Mouse (Mus musculus) intestine, postnatal 0 days (tissue): ENCODE data around the gene Atg13. TPM values are rescaled to one million over a fixed set of nuclear protein-coding genes. Genes with fewer than 3 reads are reported as not detected.

Experiments used
- ATAC-seq: fragments of 200-750 bp; cut with Nextera tagmentation; 2 replicates; pipeline ENCODE4 v1.8.0; 2017; ENCODE audit warnings: mild to moderate bottlenecking, moderate TSS enrichment, moderate library complexity
- H3K27ac ChIP-seq: fragments of 300-500 bp; sonication (generic); 2 replicates; pipeline ENCODE4 v1.5.1; 2014; ENCODE audit warnings: mild to moderate bottlenecking, low read depth, low read length, moderate library complexity
- H3K27me3 ChIP-seq: fragments of 300-500 bp; sonication (generic); replicated peaks from 2 replicates; pipeline ENCODE4 v1.6.1; 2014; ENCODE audit warnings: low read length, mixed read lengths; ENCODE audit not compliant: control insufficient read depth, insufficient read depth
- H3K36me3 ChIP-seq: fragments of 300-500 bp; sonication (generic); 2 replicates; pipeline ENCODE4 v1.6.1; 2014; ENCODE audit warnings: mild to moderate bottlenecking, moderate library complexity; ENCODE audit not compliant: control insufficient read depth, insufficient read depth
- H3K4me1 ChIP-seq: fragments of 300-500 bp; sonication (generic); replicated peaks from 2 replicates; pipeline ENCODE4 v1.6.1; 2014; ENCODE audit warnings: antibody characterized with exemption, low read length, mixed read lengths; ENCODE audit not compliant: control insufficient read depth, insufficient read depth
- H3K4me2 ChIP-seq: fragments of 300-500 bp; sonication (generic); replicated peaks from 2 replicates; pipeline ENCODE4 v1.6.1; 2014; ENCODE audit warnings: low read depth, mild to moderate bottlenecking, moderate library complexity
- H3K4me3 ChIP-seq: fragments of 300-500 bp; sonication (generic); 2 replicates; pipeline ENCODE4 v1.5.1; 2014; ENCODE audit warnings: low read depth, low read length
- H3K9ac ChIP-seq: fragments of 300-500 bp; sonication (generic); 2 replicates; pipeline ENCODE4 v1.6.1; 2014; ENCODE audit warnings: mild to moderate bottlenecking, low read depth, low read length
- H3K9me3 ChIP-seq: fragments of 300-500 bp; sonication (generic); 2 replicates; pipeline ENCODE4 v1.6.1; 2016; ENCODE audit warnings: mixed run types; ENCODE audit not compliant: control insufficient read depth
- CTCF ChIP-seq: sonication (generic); IDR thresholded peaks from 2 replicates; pipeline ENCODE4 v1.5.1; 2016; ENCODE audit warnings: low read depth, mild to moderate bottlenecking, control low read depth, antibody characterized with exemption, moderate library complexity
- WGBS: fragments of 180-500 bp; shearing (Covaris S2); extraction: QIAGEN DNeasy Blood & Tissue Kit; methylation state at CpG from one replicate; pipeline ENCODE4 v1.1.7; 2014; 5-methylcytosine and 5-hydroxymethylcytosine counted together
- polyA plus RNA-seq: library from polyadenylated mRNA; unstranded; fragments of >200 nt; fragmentation: Nextera tagmentation; extraction: Ambion mirVana; gene quantifications from 2 replicates; pipeline ENCODE4 v1.2.1, GENCODE M21; 2015

The Atg13 gene
- polyA plus RNA-seq, 1 experiment from 2014 or later, result 15.8 TPM

- no peak overlapping the region for H3K9ac ChIP-seq
- H3K36me3 ChIP-seq, result peaks cover 64% of the 10 kb centered on the region
- WGBS, result 51% methylated on average over 6 of the region's 6 CpGs
These were observed 54.5 kb downstream of the Atg13 start for GRCm38 (mm10) chr2:91655827-91656226.

GRCm38 (mm10) chr2:91655388-91655787 lies 55.0 kb downstream of the Atg13 start:
- Histone ChIP-seq H3K9me3 (no peaks in the 10 kb centered on the region), H3K36me3 (peaks cover 64% of the 10 kb centered on the region), H3K27ac (peak overlapping the region; percentile 75), H3K4me1 (no peaks in the 10 kb centered on the region; the same call in 1 of the 2 replicates), H3K9ac (no peak overlapping the region), H3K4me2 (0 out of 2 replicates have a peak overlapping the region, but pooled peaks have one; percentile 24), H3K27me3 (no peaks in the 10 kb centered on the region), H3K4me3 (no peak overlapping the region)
- no peak for TF ChIP-seq CTCF
- WGBS, result 37% methylated on average over 5 of the region's 5 CpGs
- peak; percentile 67 for ATAC-seq

More at GRCm38 (mm10) chr2:91655827-91656226, 54.5 kb downstream of the Atg13 start:
- no peak overlapping the region for H3K27ac ChIP-seq
- 0 out of 2 replicates have a peak overlapping the region, but pooled peaks have one; percentile 24 for H3K4me2 ChIP-seq
- no peak for ATAC-seq
- no peaks in the 10 kb centered on the region for H3K27me3 ChIP-seq
- H3K4me3 ChIP-seq, result no peak overlapping the region
- no peaks in the 10 kb centered on the region; the same call in 1 of the 2 replicates for H3K4me1 ChIP-seq
- H3K9me3 ChIP-seq, result no peaks in the 10 kb centered on the region
- TF ChIP-seq CTCF, result no peak

GRCm38 (mm10) chr2:91652863-91653262 lies 57.5 kb downstream of the Atg13 start:
- no peak overlapping the region for H3K4me2 ChIP-seq
- peaks cover 42% of the 10 kb centered on the region for H3K36me3 ChIP-seq
- no peaks in the 10 kb centered on the region; the same call in 1 of the 2 replicates for H3K4me1 ChIP-seq
- H3K27me3 ChIP-seq, result no peaks in the 10 kb centered on the region
- H3K4me3 ChIP-seq, result no peak overlapping the region
- 48% methylated on average over 6 of the region's 6 CpGs for WGBS
- no peak for TF ChIP-seq CTCF
- ATAC-seq, result no peak
- no peak overlapping the region for H3K9ac ChIP-seq
- H3K9me3 ChIP-seq, result no peaks in the 10 kb centered on the region
- H3K27ac ChIP-seq, result no peak overlapping the region

- no peak for TF ChIP-seq CTCF
- Histone ChIP-seq H3K4me1 (no peaks in the 10 kb centered on the region; the same call in 1 of the 2 replicates), H3K9ac (no peak overlapping the region), H3K27ac (no peak overlapping the region), H3K4me3 (peak overlapping the region; percentile 82; the same call in 1 of the 2 replicates), H3K9me3 (no peaks in the 10 kb centered on the region), H3K27me3 (no peaks in the 10 kb centered on the region), H3K36me3 (peaks cover 42% of the 10 kb centered on the region), H3K4me2 (peak overlapping the region; percentile 84)
- WGBS, result 62% methylated on average over 14 of the region's 14 CpGs
- ATAC-seq, result no peak
These were observed 58.7 kb downstream of the Atg13 start for GRCm38 (mm10) chr2:91651458-91652258.

GRCm38 (mm10) chr2:91650360-91650995 lies 59.9 kb downstream of the Atg13 start:
- Histone ChIP-seq H3K9me3 (no peaks in the 10 kb centered on the region), H3K9ac (peak overlapping the region; percentile 64), H3K4me3 (peak overlapping the region; percentile 82), H3K27me3 (no peaks in the 10 kb centered on the region), H3K36me3 (peaks cover 45% of the 10 kb centered on the region), H3K27ac (peak overlapping the region; percentile 89), H3K4me1 (no peaks in the 10 kb centered on the region; the same call in 1 of the 2 replicates), H3K4me2 (peak overlapping the region; percentile 84)
- no peak for TF ChIP-seq CTCF
- WGBS, result 5% methylated on average over 16 of the region's 16 CpGs
- peak; percentile 36; the same call in 1 of the 2 replicates for ATAC-seq

GRCm38 (mm10) chr2:91649553-91650359 lies 60.6 kb downstream of the Atg13 start, which contains the start of the genes Zfp408 and Arhgap1:
TSS of gene Zfp408 (minus strand) at chr2:91649791.
TSS of gene Arhgap1 (plus strand) at chr2:91649860.
- Histone ChIP-seq H3K27ac (peak within 1 kb of the TSS; percentile 89), H3K4me2 (peak within 1 kb of the TSS; percentile 84), H3K27me3 (no peaks in the 10 kb centered on the region), H3K4me3 (peak within 1 kb of the TSS; percentile 82), H3K36me3 (peaks cover 45% of the 10 kb centered on the region), H3K9me3 (no peaks in the 10 kb centered on the region), H3K4me1 (no peaks in the 10 kb centered on the region; the same call in 1 of the 2 replicates), H3K9ac (peak within 1 kb of the TSS; percentile 65)
- WGBS, result under 1% methylated on average over 44 of the region's 44 CpGs
- peak; percentile 90 for ATAC-seq
- TF ChIP-seq CTCF, result peak; percentile 7; the same call in 1 of the 2 replicates
